Mouse (Mus musculus): ENCODE data around the gene Trank1.

Trank1 gene

DNA sequence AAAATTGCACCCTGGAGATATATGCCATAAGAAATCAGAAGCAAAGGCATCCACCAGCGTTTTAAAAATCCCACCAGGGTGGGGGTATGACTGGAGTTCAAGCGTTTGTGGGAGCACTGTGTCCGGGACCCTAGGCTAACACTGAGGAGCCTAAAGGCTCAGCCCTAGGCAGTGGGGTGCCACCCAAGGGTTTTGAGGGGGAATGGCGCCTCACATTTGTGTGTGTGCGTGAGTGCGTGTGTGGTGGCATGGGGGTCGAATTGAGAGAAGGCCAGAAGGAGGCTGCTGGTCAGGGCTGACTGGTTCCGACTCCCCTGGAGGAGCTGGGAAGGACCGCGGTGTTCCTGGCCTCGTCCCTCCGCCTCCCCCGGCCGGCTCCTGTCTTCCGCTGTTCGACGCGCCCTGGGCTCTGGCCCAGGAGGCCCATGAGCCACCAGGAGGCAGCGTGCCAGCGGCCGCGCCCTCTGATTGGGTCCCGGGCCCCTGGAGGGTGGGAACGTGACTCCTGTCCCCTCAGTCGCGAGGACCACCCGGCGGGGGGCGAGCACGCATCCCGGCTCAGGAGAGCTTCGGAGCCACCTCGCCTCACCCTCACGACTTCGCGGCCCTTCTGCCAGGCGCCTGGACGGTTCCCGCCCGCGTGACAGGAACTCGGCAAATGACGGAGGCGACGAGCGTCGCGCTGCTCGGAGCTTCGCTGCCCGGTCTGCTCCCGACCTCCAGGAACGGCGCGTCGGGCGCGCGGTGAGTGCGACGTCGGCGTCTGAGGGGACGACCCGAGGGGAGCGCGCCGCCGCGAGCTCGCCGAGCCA lies at the start of gene Trank1:
Gene Trank1, plus strand, starts transcription at position 709 of the 812 bp plus-strand sequence.
- in situ Hi-C loops (cut with MboI, MseI) = no loop called here

DNA sequence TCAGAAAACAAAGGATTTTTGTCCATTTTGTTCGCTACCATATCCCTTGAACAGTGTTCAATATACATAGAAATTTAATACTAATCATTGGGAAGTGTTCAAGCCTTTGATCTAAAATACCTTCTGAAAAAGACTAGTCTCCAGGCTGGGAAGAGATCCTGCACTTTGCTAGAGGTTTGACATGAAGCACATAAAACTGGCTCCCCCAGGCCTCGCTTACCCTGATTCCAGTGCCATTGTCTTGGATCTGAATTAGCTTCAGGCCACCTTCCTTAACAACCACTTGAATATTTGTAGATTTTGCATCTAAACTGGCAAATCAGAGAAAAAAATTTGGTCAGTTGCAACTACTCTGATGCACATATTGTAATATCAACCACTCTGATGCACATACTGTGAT lies 43.5 kb upstream of the Trank1 start:
- in situ Hi-C loops (cut with MboI, MseI) = no loop called here

DNA sequence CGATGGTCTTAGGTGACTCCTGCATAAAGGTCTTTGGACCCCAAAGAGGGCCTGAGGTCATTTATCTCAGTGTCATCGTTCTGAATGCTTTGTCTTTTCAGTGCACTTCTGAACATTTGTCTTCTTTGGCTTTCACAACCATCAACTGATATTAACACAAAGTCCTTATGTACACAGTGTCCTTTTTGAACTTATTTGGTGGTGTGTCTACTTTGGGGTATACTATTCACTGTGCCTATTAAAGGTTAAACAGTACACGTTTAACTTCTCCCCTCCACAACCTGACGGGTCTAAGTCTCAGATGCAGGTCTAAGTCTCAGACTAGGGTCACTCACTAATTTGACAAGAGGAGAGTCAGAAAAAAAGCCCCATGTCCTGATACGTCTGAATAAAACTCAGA lies 40.9 kb upstream of the Trank1 start:
- in situ Hi-C loops (cut with MboI, MseI) = no loop called here

DNA sequence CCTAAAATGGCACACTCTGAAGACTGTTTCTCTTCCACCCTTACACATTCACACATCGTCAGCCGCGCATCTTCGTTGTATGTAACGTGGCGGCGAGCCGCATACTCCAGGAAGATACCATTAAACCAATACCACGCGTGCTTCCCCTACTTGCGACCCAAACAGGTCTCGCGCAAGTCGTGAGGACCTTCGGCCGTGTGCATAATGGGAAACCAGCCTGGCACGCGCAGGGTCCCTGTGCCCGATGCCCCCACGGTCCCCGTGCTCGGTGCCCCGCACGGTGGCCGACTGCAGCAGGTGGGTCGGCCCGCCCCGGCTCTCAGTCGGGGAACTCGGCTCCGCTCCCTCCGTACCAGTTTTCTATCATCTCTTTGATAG lies 40.5 kb upstream of the Trank1 start:
- in situ Hi-C loops (cut with MboI, MseI) = no loop called here

DNA sequence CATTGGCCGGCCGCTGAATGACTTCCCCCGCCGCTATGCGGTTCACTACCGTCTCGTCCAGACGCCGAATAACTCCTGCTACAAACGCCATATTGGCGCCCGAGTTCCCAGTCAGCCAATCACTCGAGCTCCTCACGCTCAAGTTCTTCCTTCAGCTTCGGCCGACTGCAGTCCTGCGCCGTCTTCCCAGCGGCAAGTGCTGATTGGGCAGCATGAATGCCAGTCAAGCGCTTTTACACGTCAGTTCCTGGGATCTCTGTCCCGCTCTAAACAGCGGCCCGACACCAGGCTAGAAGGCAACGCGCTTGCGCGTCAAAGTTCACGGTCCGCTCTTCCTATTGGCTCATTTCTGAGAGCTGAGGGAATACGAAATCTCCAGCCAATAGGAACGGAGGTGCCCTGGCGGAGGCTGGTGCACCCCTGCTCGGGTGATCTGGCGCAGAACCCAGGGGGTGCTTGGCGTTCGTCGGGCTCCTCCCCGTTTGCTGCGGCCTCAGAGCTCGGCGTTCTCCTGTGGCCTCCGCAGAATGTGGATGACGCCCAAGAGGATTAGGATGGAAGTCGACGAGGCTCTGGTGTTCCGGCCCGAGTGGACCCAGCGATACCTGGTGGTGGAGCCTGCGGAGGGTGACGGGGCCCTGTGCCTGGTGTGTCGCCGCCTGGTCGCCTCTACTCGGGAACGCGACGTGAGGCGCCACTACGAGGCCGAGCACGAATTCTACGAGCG lies 39.9 kb upstream of the Trank1 start, which contains the start of the genes Mlh1 and Epm2aip1:
Gene Mlh1, minus strand, starts transcription at position 358 of the 727 bp plus-strand sequence.
Gene Epm2aip1, plus strand, starts transcription at position 496 of the 727 bp plus-strand sequence.
- in situ Hi-C loops (cut with MboI, MseI) = no loop called here

GRCm38 (mm10) chr9:111272356-111272755 lies 39.2 kb upstream of the Trank1 start:
- in situ Hi-C loops (cut with MboI, MseI) = no loop called here

DNA sequence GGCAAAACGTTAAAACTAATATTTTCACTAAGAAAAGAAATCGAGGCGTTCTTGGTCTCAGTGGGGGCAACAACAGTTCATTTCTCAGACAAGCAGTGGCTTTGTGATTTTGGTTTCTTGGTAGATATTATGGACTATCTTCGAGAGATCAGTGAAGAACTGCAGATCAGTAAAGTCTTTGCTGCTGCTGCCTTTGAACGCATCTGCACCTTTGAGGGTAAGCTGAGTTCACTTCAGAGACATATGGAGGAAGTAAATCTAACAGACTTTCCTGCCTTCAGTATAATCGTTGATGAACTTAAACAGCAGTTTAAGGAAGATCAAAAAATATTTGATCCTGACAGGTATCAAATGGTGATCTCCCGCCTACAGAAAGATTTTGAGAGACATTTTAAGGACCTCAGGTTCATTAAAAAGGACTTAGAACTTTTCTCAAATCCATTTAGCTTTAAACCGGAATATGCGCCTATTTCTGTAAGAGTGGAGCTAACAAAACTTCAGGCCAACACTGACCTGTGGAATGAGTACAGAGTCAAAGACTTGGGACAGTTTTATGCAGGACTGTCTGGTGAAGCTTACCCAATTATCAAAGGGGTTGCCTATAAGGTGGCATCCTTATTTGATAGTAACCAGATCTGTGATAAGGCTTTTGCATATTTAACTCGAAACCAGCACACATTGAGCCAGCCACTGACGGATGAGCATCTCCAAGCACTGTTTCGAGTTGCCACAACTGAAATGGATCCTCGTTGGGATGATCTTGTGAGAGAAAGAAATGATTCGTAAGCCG lies 38.3 kb upstream of the Trank1 start:
- in situ Hi-C loops (cut with MboI, MseI) = no loop called here

DNA sequence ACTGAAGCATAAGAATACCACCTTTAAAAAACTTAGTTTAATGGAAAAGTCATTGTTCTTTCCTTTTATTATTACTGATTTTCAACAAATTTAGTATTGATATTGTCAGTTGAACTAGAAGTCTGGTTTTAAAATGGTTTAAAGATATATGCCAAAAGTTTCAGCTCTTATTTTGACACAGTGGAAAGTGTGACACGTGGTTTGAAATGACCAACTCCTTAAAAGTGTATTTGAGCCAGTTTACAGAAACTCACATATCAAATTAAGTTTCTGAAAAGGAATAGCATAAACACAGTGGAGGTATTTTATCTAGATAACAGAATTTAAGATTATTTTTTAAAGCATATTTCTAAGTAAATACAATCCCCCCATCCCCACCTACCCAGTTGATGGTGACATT lies 37.6 kb upstream of the Trank1 start:
- in situ Hi-C loops (cut with MboI, MseI) = no loop called here

DNA sequence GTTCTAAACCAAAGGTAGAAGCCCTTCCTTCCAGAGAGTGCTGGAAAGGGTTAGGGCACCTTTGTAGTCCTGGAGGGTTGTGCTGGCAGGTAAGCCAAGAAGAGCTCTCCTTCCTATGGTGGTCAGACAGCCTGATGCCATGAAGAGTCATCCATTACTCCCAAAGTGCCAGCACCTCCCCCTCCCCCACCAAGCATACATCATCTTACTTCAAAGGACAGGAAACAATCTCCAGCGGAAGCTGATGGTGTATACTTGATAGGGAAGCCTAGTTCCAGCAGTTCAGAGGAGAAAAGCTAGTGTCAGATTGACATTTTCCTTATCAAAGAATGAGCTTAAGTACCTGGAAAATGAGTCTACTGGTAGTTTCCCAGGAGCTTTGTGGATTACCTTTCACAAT lies 36.4 kb upstream of the Trank1 start:
- in situ Hi-C loops (cut with MboI, MseI) = no loop called here

DNA sequence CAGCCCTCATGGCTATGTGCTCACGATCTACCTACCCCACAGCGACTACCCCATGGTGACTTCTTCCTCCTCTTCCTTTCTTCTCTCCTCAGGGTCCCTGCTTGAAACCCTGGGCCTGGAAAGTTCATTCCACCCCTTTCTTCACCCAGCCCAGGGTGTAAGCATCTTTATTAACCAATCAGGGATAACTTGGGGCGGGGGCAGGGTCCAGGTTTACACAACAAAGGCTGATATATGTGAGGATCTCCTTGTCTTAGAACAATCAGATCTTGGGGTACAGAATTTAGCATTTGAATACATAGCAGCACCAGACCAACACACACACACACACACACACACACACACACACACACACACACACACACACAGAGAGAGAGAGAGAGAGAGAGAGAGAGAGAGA lies 26.5 kb upstream of the Trank1 start:
- in situ Hi-C loops (cut with MboI, MseI) = no loop called here

DNA sequence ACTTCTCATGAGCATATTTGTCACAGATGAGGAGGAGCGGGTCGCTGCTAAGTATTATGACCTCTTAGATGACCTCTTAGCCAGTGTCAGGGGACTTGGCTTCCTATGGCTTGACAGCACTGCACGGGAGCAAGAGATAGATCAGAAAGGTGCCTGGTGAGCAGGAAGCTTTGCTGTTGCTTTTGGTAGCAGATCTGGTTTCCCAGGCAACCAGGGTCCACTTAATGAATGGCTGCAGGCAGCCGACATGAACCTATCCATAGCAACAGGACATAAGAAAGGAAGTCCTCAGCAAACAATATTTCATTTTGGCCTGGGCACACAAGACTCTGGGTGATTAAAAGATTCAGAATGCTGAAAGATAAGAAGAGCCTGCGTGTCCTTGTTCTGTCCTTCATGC lies 25.9 kb upstream of the Trank1 start:
- in situ Hi-C loops (cut with MboI, MseI) = no loop called here

DNA sequence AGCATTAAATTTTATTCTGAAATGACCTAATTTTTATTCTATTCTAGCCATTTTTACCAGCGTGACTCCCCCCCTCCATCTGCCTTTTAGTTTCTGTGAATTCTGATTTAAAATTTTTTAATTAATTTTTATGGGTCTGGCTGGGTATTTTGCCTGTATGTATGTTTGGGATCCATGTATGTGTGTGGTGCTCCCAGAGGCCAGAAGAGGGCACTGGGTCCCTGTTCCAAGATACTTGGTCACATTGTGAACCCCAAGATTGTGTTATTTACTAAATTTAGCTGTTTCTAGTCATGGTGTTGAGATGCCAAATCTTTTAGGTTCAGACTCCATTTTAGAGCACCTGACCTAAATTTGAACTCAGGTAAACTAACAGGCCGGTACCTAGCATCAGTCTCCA lies 25.1 kb upstream of the Trank1 start:
- in situ Hi-C loops (cut with MboI, MseI) = no loop called here

GRCm38 (mm10) chr9:111287956-111288355 lies 23.6 kb upstream of the Trank1 start:
- in situ Hi-C loops (cut with MboI, MseI) = no loop called here

DNA sequence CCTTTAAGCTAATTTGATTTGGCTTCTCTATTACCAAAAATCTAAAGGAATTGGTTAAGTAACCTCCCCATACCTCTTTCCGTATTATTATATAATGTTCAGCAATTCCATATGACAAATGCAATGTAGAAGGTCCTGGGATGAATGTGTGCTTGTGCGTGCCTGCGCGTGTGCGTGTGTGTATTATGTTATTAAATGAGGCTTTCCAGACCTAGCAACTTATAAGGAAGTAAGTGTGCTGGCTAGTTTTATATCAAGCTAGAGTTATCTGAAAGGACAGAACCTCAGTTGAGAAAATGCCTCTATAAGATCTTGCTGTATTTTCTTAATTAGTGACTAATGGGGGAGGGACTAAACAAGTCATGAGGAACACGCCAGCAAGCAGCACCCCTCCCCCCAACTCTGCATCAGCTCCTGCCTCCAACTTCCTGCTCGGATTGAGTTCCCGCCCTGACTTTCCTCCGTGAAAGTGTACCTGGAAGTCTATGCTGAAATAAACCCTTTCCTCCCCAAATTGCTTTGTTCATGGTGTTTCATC lies 22.2 kb upstream of the Trank1 start:
- in situ Hi-C loops (cut with MboI, MseI) = no loop called here

GRCm38 (mm10) chr9:111289832-111290339 lies 21.7 kb upstream of the Trank1 start:
- in situ Hi-C loops (cut with MboI, MseI) = no loop called here

DNA sequence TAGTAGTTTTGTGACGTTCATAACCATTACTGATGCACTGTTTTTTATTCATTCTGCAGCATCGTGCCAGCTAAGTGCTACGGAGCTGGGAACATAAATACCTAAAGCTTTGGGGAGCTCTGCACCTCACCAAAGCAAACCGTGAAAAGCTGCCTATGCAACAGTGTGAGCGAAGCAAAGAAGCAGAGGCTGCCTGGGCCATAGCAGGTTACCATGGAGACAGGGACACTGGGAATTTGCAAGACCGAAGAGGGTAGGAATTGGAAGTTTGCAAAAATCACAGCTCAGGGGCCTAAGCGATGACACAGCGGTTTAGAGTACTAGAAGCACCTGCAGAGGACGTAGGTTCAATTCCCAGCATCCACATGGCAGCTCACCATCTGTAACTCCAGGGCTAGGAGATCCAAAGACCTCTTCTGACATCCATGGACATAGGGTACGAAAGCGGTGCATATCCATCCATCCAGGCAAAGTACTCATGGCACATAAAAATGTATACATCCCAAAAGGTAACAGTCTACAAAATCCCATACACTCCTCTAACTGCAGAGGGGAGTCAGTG lies 20.9 kb upstream of the Trank1 start:
- in situ Hi-C loops (cut with MboI, MseI) = no loop called here

DNA sequence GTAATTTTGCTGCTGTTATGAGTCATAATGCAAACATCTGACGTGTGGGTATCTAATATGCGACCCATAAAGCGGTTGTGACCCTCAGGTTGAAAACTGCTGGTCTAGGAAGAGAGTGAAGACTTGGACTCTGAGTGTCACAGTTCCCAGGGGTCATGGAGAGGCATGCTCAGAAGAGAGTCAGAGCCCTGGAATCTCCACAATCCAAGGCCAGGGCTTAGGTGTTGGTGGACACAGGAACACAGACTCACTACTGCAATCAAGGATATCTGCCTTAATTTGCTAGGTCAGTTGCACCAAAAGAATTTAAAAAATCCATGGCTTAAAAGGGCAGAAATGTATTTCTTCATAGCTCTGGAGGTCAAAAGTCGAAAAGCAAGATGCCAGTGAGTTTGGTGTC lies 18.3 kb upstream of the Trank1 start:
- in situ Hi-C loops (cut with MboI, MseI) = no loop called here

GRCm38 (mm10) chr9:111294911-111295310 lies 16.6 kb upstream of the Trank1 start:
- in situ Hi-C loops (cut with MboI, MseI) = no loop called here

DNA sequence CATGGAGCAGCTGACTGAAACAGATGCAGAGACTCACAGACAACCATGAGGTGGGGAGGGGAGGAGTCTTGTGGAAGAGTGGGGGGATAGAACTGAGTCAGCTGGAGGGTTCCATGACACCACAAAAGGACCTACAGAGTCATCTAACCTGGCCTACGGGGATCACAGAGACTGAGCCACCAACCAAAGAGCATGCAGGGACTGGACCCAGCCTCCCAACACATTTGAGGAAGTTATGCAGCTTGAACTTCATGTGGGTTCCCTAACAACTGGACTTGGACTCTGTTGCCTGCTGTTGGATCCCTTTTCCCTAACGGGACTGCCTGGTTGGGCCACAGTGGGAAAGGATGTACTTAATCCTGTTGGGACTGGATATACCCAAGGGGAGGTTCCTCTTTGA lies 16.2 kb upstream of the Trank1 start:
- in situ Hi-C loops (cut with MboI, MseI) = no loop called here

DNA sequence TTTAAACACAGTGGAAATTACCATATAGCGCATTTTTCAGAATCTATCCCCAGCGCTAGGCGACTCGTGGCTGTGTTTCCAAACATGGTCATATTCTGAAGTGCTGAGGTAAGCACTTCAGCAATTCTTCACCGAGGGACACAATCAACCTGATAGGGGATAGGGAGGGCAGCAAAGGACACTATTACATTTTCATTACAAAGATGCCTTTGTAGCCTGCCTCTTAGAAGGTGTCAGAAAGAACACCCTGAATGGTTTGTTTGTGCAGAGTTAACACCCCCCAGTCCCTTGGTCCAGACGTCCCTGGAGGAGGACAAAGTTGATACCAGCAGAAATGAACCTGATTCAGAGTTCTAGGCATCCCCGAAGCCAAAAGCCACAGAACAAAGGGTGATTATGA lies 15.1 kb upstream of the Trank1 start:
- in situ Hi-C loops (cut with MboI, MseI) = no loop called here

GRCm38 (mm10) chr9:111298606-111299005 lies 12.9 kb upstream of the Trank1 start:
- in situ Hi-C loops (cut with MboI, MseI) = no loop called here

Measured in regulatory T cell (primary cell).